Mouse (Mus musculus): ENCODE data around the gene Etnppl. TPM values are rescaled to one million over a fixed set of nuclear protein-coding genes. Genes with fewer than 3 reads are reported as not detected.

The Etnppl gene
- total and polyA plus RNA-seq, 3 experiments = not detected

- Histone ChIP-seq H3K79me2 (ENCODE audit: control insufficient read depth, insufficient read depth, low read length, poor library complexity) (no peaks in the 10 kb centered on the region), H3K4me3 (ENCODE audit: control insufficient read depth in 1 of 2, insufficient read depth in 1 of 2, low read depth in 2 of 2, low read length in 2 of 2) (no peak overlapping the region), H3K9ac (ENCODE audit: control insufficient read depth, low read depth, low read length, poor library complexity, severe bottlenecking) (no peak overlapping the region), H3K36me3 (ENCODE audit: control insufficient read depth in 1 of 2, insufficient read depth in 2 of 2, low read length in 2 of 2) (no peaks in the 10 kb centered on the region), H3K4me1 (ENCODE audit: control insufficient read depth in 1 of 2, insufficient read depth in 2 of 2, low read length in 2 of 2) (no peaks in the 10 kb centered on the region), H3K27me3 (ENCODE audit: control insufficient read depth in 1 of 2, insufficient read depth in 2 of 2, low read length in 2 of 2) (no peaks in the 10 kb centered on the region), H3K27ac (ENCODE audit: control insufficient read depth, low read depth, low read length) (no peak overlapping the region), H3K9me3 (replicated peaks; ENCODE audit: insufficient read depth, low read length) (no peaks in the 10 kb centered on the region)
- DNase-seq (ENCODE audit: low read depth, low spot score) = no peak
- no peak for TF ChIP-seq CHD2 (IDR thresholded peaks at IDR 0.05; ENCODE audit: low read length)
- TF ChIP-seq NELFE (IDR thresholded peaks at IDR 0.05; ENCODE audit: low read depth, low read length) = no peak
- TF ChIP-seq EP300 (IDR thresholded peaks at IDR 0.05; ENCODE audit: low read depth in 1 of 2, low read length in 2 of 2) = no peak
- TF ChIP-seq CHD1 (IDR thresholded peaks at IDR 0.05; ENCODE audit: low read depth, low read length) = no peak
These were observed 1.6 kb upstream of the Etnppl start for GRCm38 (mm10) chr3:130615625-130616024.

- no peak overlapping the region for H3K27ac ChIP-seq (ENCODE audit: control insufficient read depth, low read depth, low read length)
- TF ChIP-seq ZKSCAN1 (IDR thresholded peaks at IDR 0.05; ENCODE audit: low read depth, low read length) (no peak), E2F4 (IDR thresholded peaks at IDR 0.05; ENCODE audit: borderline replicate concordance, low read depth, low read length) (no peak), GATA1 (IDR thresholded peaks at IDR 0.05; ENCODE audit: low read depth, low read length) (no peak), BHLHE40 (IDR thresholded peaks at IDR 0.05; ENCODE audit: borderline replicate concordance, low read depth, low read length) (no peak), HCFC1 (IDR thresholded peaks at IDR 0.05; ENCODE audit: low read depth, low read length) (no peak), NELFE (IDR thresholded peaks at IDR 0.05; ENCODE audit: low read depth, low read length) (no peak), USF2 (IDR thresholded peaks at IDR 0.05; ENCODE audit: borderline replicate concordance in 1 of 2, insufficient read depth in 1 of 2, low read depth in 1 of 2, low read length in 2 of 2) (no peak), RAD21 (IDR thresholded peaks at IDR 0.05; ENCODE audit: low read depth, low read length) (no peak), MAFK (IDR thresholded peaks at IDR 0.05; ENCODE audit: borderline replicate concordance, low read depth, low read length) (no peak), USF1 (IDR thresholded peaks at IDR 0.05; ENCODE audit: low read depth, low read length) (no peak), POLR2AphosphoS2 (IDR thresholded peaks at IDR 0.05; ENCODE audit: low read length) (no peak), TCF12 (IDR thresholded peaks at IDR 0.05; ENCODE audit: low read depth, low read length) (no peak), TBP (IDR thresholded peaks at IDR 0.05; ENCODE audit: low read depth, low read length) (no peak), CHD1 (IDR thresholded peaks at IDR 0.05; ENCODE audit: low read depth, low read length) (no peak), ETS1 (IDR thresholded peaks at IDR 0.05; ENCODE audit: low read depth, low read length) (no peak), CHD2 (IDR thresholded peaks at IDR 0.05; ENCODE audit: low read length) (no peak)
- DNase-seq (ENCODE audit: low read depth, low spot score) = no peak
- no peaks in the 10 kb centered on the region for H3K9me3 ChIP-seq (replicated peaks; ENCODE audit: insufficient read depth, low read length)
- H3K36me3 ChIP-seq (ENCODE audit: control insufficient read depth in 1 of 2, insufficient read depth in 2 of 2, low read length in 2 of 2) = no peaks in the 10 kb centered on the region
- H3K4me1 ChIP-seq (ENCODE audit: control insufficient read depth in 1 of 2, insufficient read depth in 2 of 2, low read length in 2 of 2) = no peaks in the 10 kb centered on the region
- H3K9ac ChIP-seq (ENCODE audit: control insufficient read depth, low read depth, low read length, poor library complexity, severe bottlenecking) = no peak overlapping the region
- H3K27me3 ChIP-seq (ENCODE audit: control insufficient read depth in 1 of 2, insufficient read depth in 2 of 2, low read length in 2 of 2) = no peaks in the 10 kb centered on the region
- no peak overlapping the region for H3K4me3 ChIP-seq (ENCODE audit: control insufficient read depth in 1 of 2, insufficient read depth in 1 of 2, low read depth in 2 of 2, low read length in 2 of 2)
- no peaks in the 10 kb centered on the region for H3K79me2 ChIP-seq (ENCODE audit: control insufficient read depth, insufficient read depth, low read length, poor library complexity)
These were observed 3.4 kb downstream of the Etnppl start for GRCm38 (mm10) chr3:130620517-130621146.
